Mouse (Mus musculus) heart, postnatal 0 days (tissue): Measurements from ENCODE around the gene Ildr2.

ENCODE experiments used
- CTCF ChIP-seq: IDR thresholded peaks from 2 replicates; pipeline ENCODE4 v1.5.1; 2016; ENCODE audit warnings: antibody characterized with exemption, control low read depth, low read depth
- EP300 ChIP-seq: IDR thresholded peaks from 2 replicates; pipeline ENCODE4 v1.6.1; 2016; ENCODE audit warnings: antibody characterized with exemption, low read depth

DNA sequence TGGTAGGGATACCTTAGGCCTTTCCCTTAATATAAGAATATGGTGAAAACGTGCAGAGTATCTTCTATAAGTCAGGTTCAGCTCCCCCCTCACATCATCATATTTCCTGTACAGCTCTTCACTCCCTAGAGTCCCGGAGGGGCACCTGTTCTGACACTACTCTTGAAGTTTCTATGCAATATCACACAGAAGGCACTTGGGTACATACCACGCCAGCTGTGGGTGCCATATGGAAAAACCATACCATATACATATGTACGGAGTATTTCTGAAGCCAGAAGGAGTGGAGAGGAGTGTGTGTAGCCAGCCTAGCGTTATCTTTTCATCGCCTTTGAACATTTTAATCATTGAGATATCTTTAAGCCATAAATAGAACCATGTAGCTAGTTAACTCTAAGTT, 36.6 kb downstream of the Ildr2 start:
- TF ChIP-seq EP300 (no peak), CTCF (no peak)
